Mouse (Mus musculus) embryonic facial prominence, embryonic 13.5 days (tissue): ENCODE results near the gene Upk1a. TPM values are rescaled to one million over a fixed set of nuclear protein-coding genes. Genes with fewer than 3 reads are reported as not detected.
A peak's percentile ranks its signal among the peaks of the same experiment; 100 is the strongest.

Experiments used
- ATAC-seq: fragments of 200-750 bp; cut with Nextera tagmentation; 2 replicates; pipeline ENCODE4 v1.8.0; 2017; ENCODE audit warnings: low read depth; ENCODE audit not compliant: insufficient number of reproducible peaks, insufficient read depth, low FRiP score, low TSS enrichment
- H3K27ac ChIP-seq: fragments of 300-500 bp; sonication (generic); 2 replicates; pipeline ENCODE4 v1.5.1; 2015; ENCODE audit warnings: moderate library complexity, mild to moderate bottlenecking, inconsistent platforms
- H3K27me3 ChIP-seq: fragments of 300-500 bp; sonication (generic); 2 replicates; pipeline ENCODE4 v1.6.1; 2015; ENCODE audit warnings: mild to moderate bottlenecking, inconsistent platforms
- H3K36me3 ChIP-seq: fragments of 300-500 bp; sonication (generic); 2 replicates; pipeline ENCODE4 v1.6.1; 2015; ENCODE audit warnings: mild to moderate bottlenecking, inconsistent platforms
- H3K4me1 ChIP-seq: fragments of 300-500 bp; sonication (generic); 2 replicates; pipeline ENCODE4 v1.6.1; 2015; ENCODE audit warnings: inconsistent platforms
- H3K4me2 ChIP-seq: fragments of 300-500 bp; sonication (generic); 2 replicates; pipeline ENCODE4 v1.6.1; 2015; ENCODE audit warnings: moderate library complexity, mild to moderate bottlenecking, inconsistent platforms
- H3K4me3 ChIP-seq: fragments of 300-500 bp; sonication (generic); 2 replicates; pipeline ENCODE4 v1.5.1; 2015; ENCODE audit warnings: mild to moderate bottlenecking, inconsistent platforms
- H3K9ac ChIP-seq: fragments of 300-500 bp; sonication (generic); 2 replicates; pipeline ENCODE4 v1.6.1; 2015; ENCODE audit warnings: mild to moderate bottlenecking, inconsistent platforms
- H3K9me3 ChIP-seq: fragments of 300-500 bp; sonication (generic); 2 replicates; pipeline ENCODE4 v1.6.1; 2016; ENCODE audit warnings: inconsistent platforms
- WGBS: fragments of 180-500 bp; shearing (Covaris S2); methylation state at CpG from one replicate; pipeline ENCODE4 v1.1.7; 2015; ENCODE audit warnings: mixed read lengths; 5-methylcytosine and 5-hydroxymethylcytosine counted together
- polyA plus RNA-seq: library from polyadenylated mRNA; unstranded; fragments of >200 nt; fragmentation: Nextera tagmentation; extraction: Ambion mirVana; gene quantifications from 2 replicates; pipeline ENCODE4 v1.2.1, GENCODE M21; 2015

The Upk1a gene
- polyA plus RNA-seq, 1 experiment from 2014 or later = 0.28 TPM

DNA sequence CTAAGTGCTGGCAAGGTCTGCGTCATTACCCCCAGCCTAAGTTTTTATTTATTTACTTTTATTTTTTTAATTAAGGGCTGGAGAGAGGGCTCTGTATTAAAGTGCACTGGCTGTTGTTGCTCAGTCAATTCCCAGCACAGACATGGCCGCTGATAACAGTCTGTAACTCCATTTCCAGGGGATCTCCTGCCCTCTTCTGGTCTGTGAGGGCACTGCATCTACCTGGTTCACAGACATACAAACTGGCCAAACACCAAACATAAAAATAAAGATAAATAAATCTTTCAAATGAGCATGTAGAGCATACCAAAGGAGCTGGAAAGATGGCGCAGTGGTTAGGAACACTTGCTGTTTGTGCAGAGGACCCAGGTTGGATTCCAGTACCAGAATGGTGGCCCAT lies 6.6 kb upstream of the Upk1a start:
- H3K9me3 ChIP-seq = no peaks in the 10 kb centered on the region
- H3K27ac ChIP-seq = no peak overlapping the region
- 90% methylated on average over 3 of the region's 3 CpGs for WGBS
- H3K9ac ChIP-seq = no peak overlapping the region
- peaks cover 83% of the 10 kb centered on the region for H3K36me3 ChIP-seq
- ATAC-seq = no peak
- no peaks in the 10 kb centered on the region for H3K4me1 ChIP-seq
- no peak overlapping the region for H3K4me3 ChIP-seq
- H3K4me2 ChIP-seq = no peak overlapping the region
- H3K27me3 ChIP-seq = no peaks in the 10 kb centered on the region

DNA sequence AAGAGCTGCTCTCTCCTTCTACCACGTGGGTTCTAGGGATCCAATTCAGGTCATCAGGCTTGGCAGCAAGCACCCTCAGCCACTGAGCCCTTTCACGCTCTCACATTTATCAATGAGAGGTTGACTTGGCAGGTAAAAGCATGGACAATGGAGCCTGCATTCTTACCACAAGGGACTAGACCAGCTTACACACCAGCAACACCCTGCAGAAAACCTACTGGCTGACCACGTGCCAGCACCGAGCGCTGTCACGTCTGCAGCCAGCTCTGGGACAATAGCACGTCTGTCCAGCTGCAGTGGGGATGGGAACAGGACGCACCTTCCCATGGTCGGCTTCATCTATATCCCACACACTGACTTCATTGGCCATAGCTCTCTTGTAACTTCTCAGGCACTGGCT lies 6.0 kb upstream of the Upk1a start:
- Histone ChIP-seq H3K9ac (no peak overlapping the region), H3K4me2 (no peak overlapping the region), H3K4me1 (no peaks in the 10 kb centered on the region), H3K9me3 (no peaks in the 10 kb centered on the region), H3K36me3 (peaks cover 78% of the 10 kb centered on the region), H3K27ac (no peak overlapping the region), H3K4me3 (no peak overlapping the region), H3K27me3 (no peaks in the 10 kb centered on the region)
- WGBS = 93% methylated on average over 9 of the region's 9 CpGs
- no peak for ATAC-seq

GRCm38 (mm10) chr7:30615049-30615760 lies 2.6 kb upstream of the Upk1a start:
- Histone ChIP-seq H3K9ac (no peak overlapping the region), H3K27me3 (no peaks in the 10 kb centered on the region), H3K36me3 (peaks cover 50% of the 10 kb centered on the region), H3K4me2 (no peak overlapping the region), H3K9me3 (no peaks in the 10 kb centered on the region), H3K27ac (no peak overlapping the region), H3K4me3 (no peak overlapping the region), H3K4me1 (no peaks in the 10 kb centered on the region)
- ATAC-seq = no peak
- 62% methylated on average over 5 of the region's 5 CpGs for WGBS

DNA sequence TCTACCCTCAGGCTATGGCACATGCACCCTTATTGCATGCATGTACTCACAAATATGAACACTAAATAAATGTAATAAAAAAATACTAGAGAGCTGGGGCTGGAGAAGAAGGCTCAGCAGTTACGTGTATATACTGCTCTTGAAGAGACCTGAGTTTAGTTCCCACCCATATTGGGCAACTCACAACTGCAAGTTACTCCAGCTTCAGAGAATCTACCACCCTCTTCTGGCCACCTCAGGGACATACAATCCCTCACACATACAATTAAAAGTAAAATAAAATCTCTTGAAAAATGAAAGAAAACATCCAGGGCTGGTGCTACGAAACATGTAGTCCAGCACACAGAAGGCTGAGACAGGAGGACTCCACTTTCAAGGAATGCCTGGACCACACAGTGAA lies 1.8 kb upstream of the Upk1a start:
- Histone ChIP-seq H3K36me3 (peaks cover 46% of the 10 kb centered on the region), H3K9ac (no peak overlapping the region), H3K4me3 (no peak overlapping the region), H3K27ac (no peak overlapping the region), H3K4me2 (no peak overlapping the region), H3K27me3 (no peaks in the 10 kb centered on the region), H3K9me3 (no peaks in the 10 kb centered on the region), H3K4me1 (no peaks in the 10 kb centered on the region)
- no peak for ATAC-seq
- 81% methylated on average over 2 of the region's 2 CpGs for WGBS

- no peaks in the 10 kb centered on the region for H3K4me1 ChIP-seq
- H3K9me3 ChIP-seq = no peaks in the 10 kb centered on the region
- no peak for ATAC-seq
- 25% methylated on average over 14 of the region's 14 CpGs for WGBS
- no peak overlapping the region for H3K4me3 ChIP-seq
- no peak overlapping the region for H3K9ac ChIP-seq
- peaks cover 37% of the 10 kb centered on the region for H3K36me3 ChIP-seq
- no peak overlapping the region for H3K27ac ChIP-seq
- H3K27me3 ChIP-seq = no peaks in the 10 kb centered on the region
- H3K4me2 ChIP-seq = no peak overlapping the region
Observed at GRCm38 (mm10) chr7:30613529-30614112, 974 bp upstream of the Upk1a start.

GRCm38 (mm10) chr7:30610043-30610442 lies 2.6 kb downstream of the Upk1a start:
- Histone ChIP-seq H3K36me3 (peaks cover 3% of the 10 kb centered on the region), H3K4me3 (no peak overlapping the region), H3K4me2 (no peak overlapping the region), H3K9ac (no peak overlapping the region), H3K9me3 (no peaks in the 10 kb centered on the region), H3K4me1 (no peaks in the 10 kb centered on the region), H3K27me3 (no peaks in the 10 kb centered on the region), H3K27ac (no peak overlapping the region)
- 54% methylated on average over 7 of the region's 7 CpGs for WGBS
- ATAC-seq = no peak

DNA sequence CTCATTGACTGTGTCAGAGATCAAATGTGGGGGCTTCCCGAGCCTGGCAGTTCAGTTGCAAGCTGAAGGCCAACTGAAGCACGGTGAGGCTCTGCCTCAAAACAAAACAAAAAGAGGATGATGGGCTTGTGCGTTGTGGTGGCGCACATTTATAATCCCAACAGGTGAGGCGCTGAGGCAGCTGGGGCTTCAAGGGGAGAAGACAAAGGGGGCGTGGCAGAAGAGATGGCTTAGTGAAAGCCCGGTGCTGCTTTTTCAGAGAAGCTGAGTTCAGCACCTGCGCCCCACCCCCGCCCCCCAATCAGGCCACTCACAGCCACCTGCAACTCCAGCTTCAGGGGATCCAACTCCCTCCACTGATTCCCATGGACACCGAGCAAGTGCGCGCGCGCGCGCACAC lies 4.2 kb downstream of the Upk1a start:
- Histone ChIP-seq H3K4me1 (no peaks in the 10 kb centered on the region), H3K4me3 (no peak overlapping the region), H3K27me3 (no peaks in the 10 kb centered on the region), H3K9ac (no peak overlapping the region), H3K27ac (no peak overlapping the region), H3K4me2 (no peak overlapping the region), H3K9me3 (no peaks in the 10 kb centered on the region), H3K36me3 (no peaks in the 10 kb centered on the region)
- ATAC-seq = no peak
- 47% methylated on average over 16 of the region's 16 CpGs for WGBS

DNA sequence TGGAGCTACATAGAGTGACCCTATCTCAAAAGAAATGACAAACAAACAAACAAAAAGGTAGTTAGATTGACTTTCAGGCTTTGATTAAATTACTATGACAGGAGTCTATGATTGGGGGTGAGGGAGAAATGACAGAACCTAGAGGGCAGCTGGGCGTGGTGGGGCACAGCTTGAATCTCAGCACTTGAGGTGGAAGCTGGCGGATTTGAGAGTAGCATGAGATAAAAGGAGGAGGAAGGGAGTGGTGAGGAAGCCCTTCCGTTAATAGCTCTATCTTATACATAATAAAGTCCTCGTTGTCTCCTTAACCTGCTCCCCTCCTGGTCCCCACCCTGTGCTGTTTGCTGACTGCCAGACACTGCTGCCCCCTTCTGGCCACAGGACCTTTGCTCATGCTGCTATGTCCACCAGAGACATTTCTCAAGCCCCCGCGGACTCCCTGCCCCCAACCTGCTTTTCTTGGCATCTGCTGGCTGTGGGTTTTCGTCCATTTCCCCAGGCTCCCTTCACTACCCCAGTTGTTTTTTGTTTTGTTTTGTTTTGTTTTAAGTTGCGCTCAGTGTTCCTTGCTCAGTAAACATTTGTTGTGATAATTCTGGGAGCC lies 4.8 kb downstream of the Upk1a start:
- no peak for ATAC-seq
- H3K9me3 ChIP-seq = no peaks in the 10 kb centered on the region
- no peak overlapping the region for H3K9ac ChIP-seq
- H3K27ac ChIP-seq = no peak overlapping the region
- H3K4me2 ChIP-seq = no peak overlapping the region
- no peak overlapping the region for H3K4me3 ChIP-seq
- WGBS = 24% methylated on average over 8 of the region's 8 CpGs
- H3K27me3 ChIP-seq = no peaks in the 10 kb centered on the region
- H3K36me3 ChIP-seq = no peaks in the 10 kb centered on the region
- no peaks in the 10 kb centered on the region for H3K4me1 ChIP-seq

DNA sequence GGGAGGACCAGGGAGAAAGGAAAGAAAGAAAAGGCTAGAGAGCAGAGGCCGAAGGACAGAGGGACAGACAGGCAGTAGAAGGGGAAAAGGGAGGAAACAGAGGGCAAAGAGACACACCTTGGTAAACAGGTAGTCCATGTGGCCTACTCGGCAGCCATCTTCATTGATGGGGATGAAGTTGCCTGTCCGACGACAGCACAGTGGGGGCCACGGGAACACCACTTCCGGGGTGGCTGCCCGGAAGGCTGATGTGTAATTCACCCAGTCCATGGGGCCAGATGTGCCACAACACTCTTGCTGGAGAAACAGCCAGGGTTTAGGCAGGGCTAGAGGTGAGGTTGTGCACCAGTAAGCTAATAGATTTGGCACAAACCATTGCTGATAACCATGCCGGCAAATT lies 7.7 kb downstream of the Upk1a start:
- Histone ChIP-seq H3K36me3 (no peaks in the 10 kb centered on the region), H3K9me3 (no peaks in the 10 kb centered on the region), H3K4me3 (no peak overlapping the region), H3K27ac (no peak overlapping the region), H3K9ac (0 out of 2 replicates have a peak overlapping the region, but pooled peaks have one; percentile 36), H3K4me1 (no peaks in the 10 kb centered on the region), H3K27me3 (no peaks in the 10 kb centered on the region), H3K4me2 (no peak overlapping the region)
- 91% methylated on average over 8 of the region's 8 CpGs for WGBS
- no peak for ATAC-seq

DNA sequence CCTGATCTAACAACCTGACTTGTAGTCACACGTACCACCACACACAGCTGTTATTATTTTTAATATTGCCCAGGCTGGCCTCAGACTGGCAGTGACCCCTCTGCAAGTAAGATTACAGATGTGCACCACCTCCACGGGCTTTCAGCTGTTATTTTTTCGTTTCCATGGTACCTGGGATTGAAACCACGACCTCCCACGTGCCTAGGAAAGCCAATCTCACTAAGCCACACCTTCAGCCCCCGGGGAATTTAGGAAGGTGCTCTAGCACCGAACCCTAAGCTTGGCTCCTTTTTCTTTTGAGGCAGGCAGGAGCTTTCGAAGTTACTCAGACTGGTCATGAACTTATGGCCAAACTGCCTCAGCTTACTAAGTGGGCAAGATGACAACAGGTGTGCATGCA lies 8.2 kb downstream of the Upk1a start:
- H3K4me3 ChIP-seq = no peak overlapping the region
- 0 out of 2 replicates have a peak overlapping the region, but pooled peaks have one; percentile 36 for H3K9ac ChIP-seq
- ATAC-seq = no peak
- no peak overlapping the region for H3K4me2 ChIP-seq
- no peaks in the 10 kb centered on the region for H3K36me3 ChIP-seq
- no peaks in the 10 kb centered on the region for H3K9me3 ChIP-seq
- no peak overlapping the region for H3K27ac ChIP-seq
- no peaks in the 10 kb centered on the region for H3K4me1 ChIP-seq
- 34% methylated on average over 8 of the region's 8 CpGs for WGBS
- H3K27me3 ChIP-seq = no peaks in the 10 kb centered on the region

- Histone ChIP-seq H3K4me1 (no peaks in the 10 kb centered on the region), H3K27me3 (no peaks in the 10 kb centered on the region), H3K9me3 (no peaks in the 10 kb centered on the region), H3K9ac (no peak overlapping the region), H3K27ac (no peak overlapping the region), H3K36me3 (no peaks in the 10 kb centered on the region), H3K4me2 (no peak overlapping the region), H3K4me3 (no peak overlapping the region)
- 15% methylated on average over 3 of the region's 3 CpGs for WGBS
- no peak for ATAC-seq
Observed at GRCm38 (mm10) chr7:30602583-30602982, 10.1 kb downstream of the Upk1a start.

DNA sequence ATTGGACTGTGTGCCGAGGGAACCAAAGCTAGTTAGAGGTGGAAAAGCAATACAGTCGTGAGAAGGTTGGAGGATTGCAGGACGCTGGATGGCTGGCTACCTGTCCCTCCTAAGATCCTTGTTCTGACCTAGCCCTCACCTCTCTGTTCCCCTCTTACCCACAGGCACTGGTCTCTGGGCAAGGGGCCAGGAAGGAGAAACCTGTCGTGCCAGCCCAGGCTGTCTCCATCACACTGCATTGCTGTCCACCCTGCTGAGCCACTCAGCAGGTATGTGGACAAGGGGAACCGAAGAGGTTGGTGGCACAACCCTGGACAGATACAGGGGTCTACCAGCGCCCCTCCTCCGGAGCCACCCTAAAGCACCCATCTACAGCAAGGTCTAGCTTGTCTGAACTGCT lies 12.0 kb downstream of the Upk1a start:
- H3K4me1 ChIP-seq = no peaks in the 10 kb centered on the region
- no peak overlapping the region for H3K4me2 ChIP-seq
- no peak overlapping the region for H3K9ac ChIP-seq
- H3K36me3 ChIP-seq = no peaks in the 10 kb centered on the region
- no peak for ATAC-seq
- 65% methylated on average over 7 of the region's 7 CpGs for WGBS
- H3K9me3 ChIP-seq = no peaks in the 10 kb centered on the region
- no peak overlapping the region for H3K4me3 ChIP-seq
- H3K27me3 ChIP-seq = no peaks in the 10 kb centered on the region
- H3K27ac ChIP-seq = 0 out of 2 replicates have a peak overlapping the region, but pooled peaks have one; percentile 48
